Mouse (Mus musculus) hindbrain, embryonic 15.5 days (tissue): Measurements from ENCODE around the gene Gamt. TPM values are rescaled to one million over a fixed set of nuclear protein-coding genes. Genes with fewer than 3 reads are reported as not detected.
"Not testable (repeated sequence)": the region's sequence is repeated elsewhere in the genome, so short reads cannot be mapped to it uniquely, and the experiment has no call there.

Experiments
- ATAC-seq: fragments of 200-750 bp; cut with Nextera tagmentation; 2 replicates; pipeline ENCODE4 v1.8.0; 2017; ENCODE audit warnings: low read depth, moderate number of reproducible peaks, moderate TSS enrichment; ENCODE audit not compliant: low FRiP score
- H3K27ac ChIP-seq: fragments of 300-500 bp; sonication (generic); replicated peaks from 2 replicates; pipeline ENCODE4 v1.5.1; 2015; ENCODE audit warnings: mild to moderate bottlenecking, inconsistent platforms
- H3K27me3 ChIP-seq: fragments of 300-500 bp; sonication (generic); 2 replicates; pipeline ENCODE4 v1.6.1; 2015; ENCODE audit warnings: control low read depth, inconsistent platforms
- H3K36me3 ChIP-seq: fragments of 300-500 bp; sonication (generic); 2 replicates; pipeline ENCODE4 v1.6.1; 2015; ENCODE audit warnings: control low read depth, inconsistent platforms
- H3K4me1 ChIP-seq: fragments of 300-500 bp; sonication (generic); replicated peaks from 2 replicates; pipeline ENCODE4 v1.6.1; 2015; ENCODE audit warnings: control low read depth, inconsistent platforms
- H3K4me2 ChIP-seq: fragments of 300-500 bp; sonication (generic); 2 replicates; pipeline ENCODE4 v1.6.1; 2015; ENCODE audit warnings: moderate library complexity, mild to moderate bottlenecking, inconsistent platforms
- H3K4me3 ChIP-seq: fragments of 300-500 bp; sonication (generic); 2 replicates; pipeline ENCODE4 v1.5.1; 2015; ENCODE audit warnings: mild to moderate bottlenecking, inconsistent platforms
- H3K9ac ChIP-seq: fragments of 300-500 bp; sonication (generic); 2 replicates; pipeline ENCODE4 v1.6.1; 2015; ENCODE audit warnings: inconsistent platforms
- H3K9me3 ChIP-seq: fragments of 300-500 bp; sonication (generic); 2 replicates; pipeline ENCODE4 v1.6.1; 2016; ENCODE audit warnings: control low read depth, inconsistent platforms
- WGBS: fragments of 180-500 bp; shearing (Covaris S2); methylation state at CpG from one replicate; pipeline ENCODE4 v1.1.7; 2015; 5-methylcytosine and 5-hydroxymethylcytosine counted together
- polyA plus RNA-seq: library from polyadenylated mRNA; unstranded; fragments of >200 nt; fragmentation: Nextera tagmentation; extraction: Ambion mirVana; gene quantifications from 2 replicates; pipeline ENCODE4 v1.2.1, GENCODE M21; 2015

Gamt gene
- polyA plus RNA-seq, 1 experiment from 2014 or later, result 28.1 TPM

GRCm38 (mm10) chr10:80253551-80253950, 7.3 kb downstream of the Gamt start:
- Histone ChIP-seq H3K4me2 (no peak overlapping the region), H3K36me3 (peaks cover 39% of the 10 kb centered on the region), H3K27ac (no peak overlapping the region), H3K27me3 (no peaks in the 10 kb centered on the region), H3K4me3 (no peak overlapping the region), H3K4me1 (peaks cover 14% of the 10 kb centered on the region), H3K9ac (no peak overlapping the region), H3K9me3 (no peaks in the 10 kb centered on the region)
- ATAC-seq, result no peak
- 90% methylated on average over 6 of the region's 6 CpGs for WGBS

GRCm38 (mm10) chr10:80252493-80253274, 8.1 kb downstream of the Gamt start:
- no peak overlapping the region for H3K4me2 ChIP-seq
- no peak for ATAC-seq
- H3K4me3 ChIP-seq, result no peak overlapping the region
- 92% methylated on average over 11 of the region's 11 CpGs for WGBS
- peaks cover 18% of the 10 kb centered on the region for H3K4me1 ChIP-seq
- no peak overlapping the region for H3K27ac ChIP-seq
- H3K27me3 ChIP-seq, result no peaks in the 10 kb centered on the region
- no peak overlapping the region for H3K9ac ChIP-seq
- H3K36me3 ChIP-seq, result peaks cover 33% of the 10 kb centered on the region
- no peaks in the 10 kb centered on the region for H3K9me3 ChIP-seq

DNA sequence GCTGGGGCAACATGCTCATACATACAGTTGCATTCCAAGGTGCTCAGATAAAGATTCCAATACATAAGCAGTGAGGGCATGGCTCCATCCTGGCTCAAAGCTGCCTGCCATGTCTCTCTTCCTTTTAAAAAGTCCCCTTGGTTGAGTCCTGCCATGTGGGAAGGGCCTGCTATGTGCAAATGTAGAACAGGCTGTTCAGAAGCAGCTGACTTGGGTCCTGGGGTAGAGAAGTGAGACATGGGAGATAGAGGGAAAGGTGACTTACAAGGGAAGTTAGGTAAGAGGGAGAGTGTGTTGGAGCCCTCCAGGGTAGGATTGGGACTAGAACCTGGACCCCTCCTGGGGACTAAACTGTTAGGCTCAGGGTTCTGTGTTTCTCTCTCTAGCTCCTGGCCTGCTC, 8.8 kb downstream of the Gamt start:
- H3K4me2 ChIP-seq, result no peak overlapping the region
- H3K4me1 ChIP-seq, result peaks cover 18% of the 10 kb centered on the region
- H3K9me3 ChIP-seq, result no peaks in the 10 kb centered on the region
- H3K9ac ChIP-seq, result no peak overlapping the region
- H3K36me3 ChIP-seq, result peaks cover 29% of the 10 kb centered on the region
- ATAC-seq, result no peak
- no peak overlapping the region for H3K4me3 ChIP-seq
- no peak overlapping the region for H3K27ac ChIP-seq
- no peaks in the 10 kb centered on the region for H3K27me3 ChIP-seq

DNA sequence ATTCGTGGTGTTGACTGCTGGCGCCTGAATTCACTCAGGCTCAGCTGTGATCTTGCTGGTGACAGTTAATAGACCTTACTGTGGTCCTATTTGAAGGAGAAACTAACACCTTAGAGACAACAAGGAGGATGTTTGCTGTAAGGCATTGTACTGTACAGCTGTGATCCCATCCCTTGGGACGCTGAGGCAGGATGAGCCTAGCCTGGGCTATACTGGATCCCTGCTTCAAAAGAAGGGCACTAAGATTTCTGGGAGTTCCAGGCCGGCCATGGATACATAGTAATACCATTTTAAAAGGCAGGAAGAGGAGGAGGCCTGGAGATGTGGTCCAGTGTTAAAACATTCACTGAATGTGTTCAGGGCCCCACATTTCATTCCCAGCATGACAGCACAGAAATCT, 10.2 kb downstream of the Gamt start:
- ATAC-seq, result no peak
- Histone ChIP-seq H3K27me3 (no peaks in the 10 kb centered on the region), H3K9ac (peak overlapping the region; percentile 66; the same call in 1 of the 2 replicates), H3K4me3 (peak overlapping the region; percentile 47), H3K4me2 (peak overlapping the region; percentile 76), H3K27ac (no peak overlapping the region), H3K36me3 (peaks cover 17% of the 10 kb centered on the region), H3K4me1 (peaks cover 18% of the 10 kb centered on the region), H3K9me3 (no peaks in the 10 kb centered on the region)
- WGBS, result 86% methylated on average over 4 of the region's 4 CpGs

DNA sequence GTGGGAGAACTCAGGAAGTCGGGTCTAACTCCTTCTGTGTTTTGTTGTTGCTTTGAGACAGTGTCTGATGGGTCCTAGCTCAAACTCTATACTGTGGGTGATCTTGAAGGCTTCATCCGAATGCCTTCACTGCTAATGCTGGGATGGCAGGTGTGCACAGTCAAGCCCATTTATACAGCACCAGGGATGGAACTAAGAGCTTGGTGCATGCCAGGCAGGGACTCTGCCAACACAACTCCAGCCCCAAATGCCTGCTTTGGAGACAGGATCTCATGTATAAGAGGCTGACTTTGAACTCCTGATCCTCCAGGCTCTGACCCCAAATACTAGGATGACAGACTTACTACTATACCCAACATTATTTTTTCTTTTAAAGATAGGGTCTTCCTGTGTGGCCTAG, 10.8 kb downstream of the Gamt start:
- Histone ChIP-seq H3K4me3 (peak overlapping the region; percentile 47), H3K4me2 (peak overlapping the region; percentile 76), H3K36me3 (peaks cover 12% of the 10 kb centered on the region), H3K27ac (peak overlapping the region; percentile 79), H3K4me1 (peaks cover 23% of the 10 kb centered on the region), H3K9ac (peak overlapping the region; percentile 66), H3K9me3 (no peaks in the 10 kb centered on the region), H3K27me3 (no peaks in the 10 kb centered on the region)
- no peak for ATAC-seq
- WGBS, result 41% methylated on average over 2 of the region's 2 CpGs

DNA sequence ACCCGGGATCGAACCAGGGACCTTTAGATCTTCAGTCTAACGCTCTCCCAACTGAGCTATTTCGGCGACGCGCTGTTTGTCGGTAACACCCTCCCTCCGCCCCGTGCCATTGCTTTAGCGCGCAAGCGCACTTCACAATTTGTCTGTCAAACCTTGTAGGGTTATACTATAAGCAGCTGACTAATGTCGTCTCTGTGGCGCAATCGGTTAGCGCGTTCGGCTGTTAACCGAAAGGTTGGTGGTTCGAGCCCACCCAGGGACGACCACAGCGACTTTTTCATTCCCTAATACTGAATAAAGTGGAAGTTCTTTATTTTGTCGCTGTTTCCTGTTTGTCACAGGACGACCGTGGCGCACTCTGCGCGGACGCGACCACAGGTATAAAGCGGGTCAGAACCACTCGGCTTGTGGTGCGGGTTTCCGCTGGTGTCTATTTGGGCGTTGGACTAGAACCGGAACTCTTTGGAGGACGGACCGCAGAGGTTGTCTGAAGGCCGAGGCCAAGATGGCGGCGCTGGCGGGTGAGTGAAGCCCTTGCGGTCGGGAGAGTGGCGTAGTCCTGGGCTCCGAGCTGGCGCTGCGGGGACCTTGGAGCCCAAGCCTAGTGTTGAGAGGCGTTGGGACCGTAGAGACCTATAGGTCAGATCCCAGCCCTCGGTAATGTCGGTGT, 11.7 kb downstream of the Gamt start, which contains the start of gene Ndufs7:
TSS of gene Ndufs7 (plus strand) at position 151 of the 670 bp plus-strand sequence.
- 0 out of 2 replicates have a peak, but pooled peaks cover 2% of the 10 kb centered on the region for H3K36me3 ChIP-seq
- under 1% methylated on average over 53 of the region's 53 CpGs for WGBS
- H3K27ac ChIP-seq, result peak within 1 kb of the TSS; percentile 79
- peaks cover 27% of the 10 kb centered on the region for H3K4me1 ChIP-seq
- H3K27me3 ChIP-seq, result no peaks in the 10 kb centered on the region
- peak within 1 kb of the TSS; percentile 47 for H3K4me3 ChIP-seq
- ATAC-seq, result peak; percentile 91
- peak within 1 kb of the TSS; percentile 66 for H3K9ac ChIP-seq
- H3K9me3 ChIP-seq, result no peaks in the 10 kb centered on the region
- H3K4me2 ChIP-seq, result peak within 1 kb of the TSS; percentile 76

DNA sequence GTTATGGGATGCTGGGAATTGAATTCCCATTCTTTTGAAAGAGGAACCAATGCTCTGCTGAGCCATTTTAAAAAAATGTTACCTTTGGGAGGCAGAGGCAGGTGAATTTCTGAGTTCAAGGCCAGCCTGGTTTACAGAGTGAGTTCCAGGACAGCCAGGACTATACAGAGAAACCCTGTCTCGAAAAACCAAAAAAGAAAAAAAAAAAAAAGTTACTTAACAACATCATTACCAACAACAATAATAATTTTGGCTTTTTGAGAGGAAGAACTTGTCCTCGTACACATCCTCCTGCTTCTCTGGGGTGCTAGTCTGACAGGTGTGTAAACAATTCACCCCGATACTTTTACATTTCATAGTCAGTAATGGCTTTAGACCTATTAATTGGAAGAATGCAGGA, 12.4 kb downstream of the Gamt start:
- not testable (repeated sequence) for ATAC-seq, H3K9ac ChIP-seq, H3K36me3 ChIP-seq, H3K27me3 ChIP-seq, H3K9me3 ChIP-seq
- peak overlapping the region; percentile 50 for H3K4me2 ChIP-seq
- 43% methylated on average over 3 of the region's 3 CpGs for WGBS
- H3K4me1 ChIP-seq, result peaks cover 27% of the 10 kb centered on the region
- H3K4me3 ChIP-seq, result peak overlapping the region; percentile 47
- H3K27ac ChIP-seq, result peak overlapping the region; percentile 79; the same call in 1 of the 2 replicates

- H3K27me3 ChIP-seq, result no peaks in the 10 kb centered on the region
- H3K4me2 ChIP-seq, result no peak overlapping the region
- no peak overlapping the region for H3K4me3 ChIP-seq
- peaks cover 27% of the 10 kb centered on the region for H3K4me1 ChIP-seq
- no peak overlapping the region for H3K27ac ChIP-seq
- no peaks in the 10 kb centered on the region for H3K9me3 ChIP-seq
- ATAC-seq, result no peak
- 40% methylated on average over 6 of the region's 6 CpGs for WGBS
- peaks cover 11% of the 10 kb centered on the region; the same call in 1 of the 2 replicates for H3K36me3 ChIP-seq
- H3K9ac ChIP-seq, result no peak overlapping the region
Observed at GRCm38 (mm10) chr10:80247849-80248248, 13.0 kb downstream of the Gamt start.

GRCm38 (mm10) chr10:80245600-80245999, 15.2 kb downstream of the Gamt start:
- Histone ChIP-seq H3K4me3 (no peak overlapping the region), H3K36me3 (peaks cover 31% of the 10 kb centered on the region), H3K9me3 (no peaks in the 10 kb centered on the region), H3K4me1 (peaks cover 22% of the 10 kb centered on the region), H3K9ac (no peak overlapping the region), H3K27ac (no peak overlapping the region), H3K27me3 (no peaks in the 10 kb centered on the region), H3K4me2 (no peak overlapping the region)
- 5% methylated on average over 4 of the region's 4 CpGs for WGBS
- no peak for ATAC-seq

- Histone ChIP-seq H3K36me3 (peaks cover 38% of the 10 kb centered on the region), H3K4me1 (peaks cover 15% of the 10 kb centered on the region), H3K4me3 (no peak overlapping the region), H3K9ac (no peak overlapping the region), H3K4me2 (no peak overlapping the region), H3K27me3 (no peaks in the 10 kb centered on the region), H3K9me3 (no peaks in the 10 kb centered on the region), H3K27ac (no peak overlapping the region)
- 31% methylated on average over 5 of the region's 5 CpGs for WGBS
- ATAC-seq, result no peak
Observed at GRCm38 (mm10) chr10:80244791-80245399, 15.9 kb downstream of the Gamt start.

DNA sequence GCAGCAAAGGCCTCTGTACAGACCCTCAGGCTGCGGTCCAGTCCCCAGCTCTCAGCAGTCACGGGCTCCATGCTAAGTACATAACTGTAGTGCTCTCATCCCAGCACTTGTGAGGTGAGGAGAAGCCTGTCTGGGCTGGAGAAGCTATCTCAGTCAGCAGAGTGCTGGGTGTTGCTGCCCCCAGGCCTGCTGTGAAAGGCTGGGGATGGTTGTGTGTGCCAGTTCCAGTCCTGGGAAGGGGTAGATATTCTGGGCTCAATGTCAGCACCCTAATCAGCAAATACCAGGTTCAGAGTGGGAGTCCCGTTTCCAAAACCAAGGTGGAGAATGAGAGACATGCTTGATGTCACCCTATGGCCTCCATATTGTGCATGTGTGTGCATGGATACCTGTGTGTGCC, 18.2 kb downstream of the Gamt start:
- peaks cover 10% of the 10 kb centered on the region for H3K4me1 ChIP-seq
- H3K36me3 ChIP-seq, result peaks cover 57% of the 10 kb centered on the region
- H3K27ac ChIP-seq, result no peak overlapping the region
- ATAC-seq, result no peak
- no peak overlapping the region for H3K4me2 ChIP-seq
- WGBS, result 95% methylated on average over 3 of the region's 3 CpGs
- H3K27me3 ChIP-seq, result no peaks in the 10 kb centered on the region
- H3K9ac ChIP-seq, result peak overlapping the region; percentile 17; the same call in 1 of the 2 replicates
- no peaks in the 10 kb centered on the region for H3K9me3 ChIP-seq
- H3K4me3 ChIP-seq, result no peak overlapping the region

- H3K9ac ChIP-seq, result peak overlapping the region; percentile 17; the same call in 1 of the 2 replicates
- H3K4me2 ChIP-seq, result no peak overlapping the region
- H3K4me1 ChIP-seq, result peaks cover 10% of the 10 kb centered on the region
- no peaks in the 10 kb centered on the region for H3K9me3 ChIP-seq
- no peaks in the 10 kb centered on the region for H3K27me3 ChIP-seq
- no peak overlapping the region for H3K4me3 ChIP-seq
- 73% methylated on average over 9 of the region's 9 CpGs for WGBS
- no peak for ATAC-seq
- H3K27ac ChIP-seq, result no peak overlapping the region
- peaks cover 62% of the 10 kb centered on the region for H3K36me3 ChIP-seq
Observed at GRCm38 (mm10) chr10:80242088-80242487, 18.7 kb downstream of the Gamt start.
